Mouse (Mus musculus): Measurements from ENCODE around the gene Notch2. TPM values are rescaled to one million over a fixed set of nuclear protein-coding genes. Genes with fewer than 3 reads are reported as not detected.
"Not testable (repeated sequence)": the region's sequence is repeated elsewhere in the genome, so short reads cannot be mapped to it uniquely, and the experiment has no call there.

The Notch2 gene
- total RNA-seq, 2 experiments from 2014 or later, result 33.4 to 36.0 TPM

GRCm38 (mm10) chr3:98119338-98119737, 106.0 kb downstream of the Notch2 start:
- ATAC-seq (replicated peaks; ENCODE audit: low FRiP score, low TSS enrichment, poor library complexity, severe bottlenecking), result no peak

- no peak for ATAC-seq (replicated peaks; ENCODE audit: low FRiP score, low TSS enrichment, poor library complexity, severe bottlenecking)
Observed at GRCm38 (mm10) chr3:98120884-98121283, 107.6 kb downstream of the Notch2 start.

GRCm38 (mm10) chr3:98127775-98128174, 114.4 kb downstream of the Notch2 start:
- ATAC-seq (replicated peaks; ENCODE audit: low FRiP score, low TSS enrichment, poor library complexity, severe bottlenecking), result no peak

GRCm38 (mm10) chr3:98128716-98129115, 115.4 kb downstream of the Notch2 start:
- ATAC-seq (replicated peaks; ENCODE audit: low FRiP score, low TSS enrichment, poor library complexity, severe bottlenecking), result no peak

GRCm38 (mm10) chr3:98132140-98132539, 118.8 kb downstream of the Notch2 start:
- not testable (repeated sequence) for ATAC-seq (replicated peaks; ENCODE audit: low FRiP score, low TSS enrichment, poor library complexity, severe bottlenecking)

GRCm38 (mm10) chr3:98132636-98133035, 119.3 kb downstream of the Notch2 start:
- ATAC-seq (replicated peaks; ENCODE audit: low FRiP score, low TSS enrichment, poor library complexity, severe bottlenecking), result no peak

- ATAC-seq (replicated peaks; ENCODE audit: low FRiP score, low TSS enrichment, poor library complexity, severe bottlenecking), result no peak
Observed at GRCm38 (mm10) chr3:98141456-98141855, 128.1 kb downstream of the Notch2 start.

- no peak for ATAC-seq (replicated peaks; ENCODE audit: low FRiP score, low TSS enrichment, poor library complexity, severe bottlenecking)
Observed at GRCm38 (mm10) chr3:98142862-98143261, 129.5 kb downstream of the Notch2 start.

- ATAC-seq (replicated peaks; ENCODE audit: low FRiP score, low TSS enrichment, poor library complexity, severe bottlenecking), result 0 out of 2 replicates have a peak, but pooled peaks have one; percentile 24
Observed at GRCm38 (mm10) chr3:98145204-98145603, 131.9 kb downstream of the Notch2 start.

- no peak for ATAC-seq (replicated peaks; ENCODE audit: low FRiP score, low TSS enrichment, poor library complexity, severe bottlenecking)
Observed at GRCm38 (mm10) chr3:98146471-98147410, 133.4 kb downstream of the Notch2 start.

- no peak for ATAC-seq (replicated peaks; ENCODE audit: low FRiP score, low TSS enrichment, poor library complexity, severe bottlenecking)
Observed at GRCm38 (mm10) chr3:98147706-98148105, 134.4 kb downstream of the Notch2 start.

- ATAC-seq (replicated peaks; ENCODE audit: low FRiP score, low TSS enrichment, poor library complexity, severe bottlenecking), result no peak
Observed at GRCm38 (mm10) chr3:98149881-98150280, 136.6 kb downstream of the Notch2 start.

- no peak for ATAC-seq (replicated peaks; ENCODE audit: low FRiP score, low TSS enrichment, poor library complexity, severe bottlenecking)
Observed at GRCm38 (mm10) chr3:98151016-98151415, 137.7 kb downstream of the Notch2 start.

GRCm38 (mm10) chr3:98153460-98153859, 140.1 kb downstream of the Notch2 start:
- no peak for ATAC-seq (replicated peaks; ENCODE audit: low FRiP score, low TSS enrichment, poor library complexity, severe bottlenecking)

GRCm38 (mm10) chr3:98156158-98156557, 142.8 kb downstream of the Notch2 start:
- no peak for ATAC-seq (replicated peaks; ENCODE audit: low FRiP score, low TSS enrichment, poor library complexity, severe bottlenecking)

GRCm38 (mm10) chr3:98157073-98157472, 143.7 kb downstream of the Notch2 start:
- no peak for ATAC-seq (replicated peaks; ENCODE audit: low FRiP score, low TSS enrichment, poor library complexity, severe bottlenecking)

GRCm38 (mm10) chr3:98157585-98157984, 144.3 kb downstream of the Notch2 start:
- no peak for ATAC-seq (replicated peaks; ENCODE audit: low FRiP score, low TSS enrichment, poor library complexity, severe bottlenecking)

GRCm38 (mm10) chr3:98158646-98159045, 145.3 kb downstream of the Notch2 start:
- no peak for ATAC-seq (replicated peaks; ENCODE audit: low FRiP score, low TSS enrichment, poor library complexity, severe bottlenecking)

- ATAC-seq (replicated peaks; ENCODE audit: low FRiP score, low TSS enrichment, poor library complexity, severe bottlenecking), result peak; percentile 60
Observed at GRCm38 (mm10) chr3:98159289-98159688, 146.0 kb downstream of the Notch2 start.

GRCm38 (mm10) chr3:98160330-98160729, 147.0 kb downstream of the Notch2 start, which contains the start of gene Adam30:
TSS of gene Adam30 (plus strand) at chr3:98160630.
- no peak for ATAC-seq (replicated peaks; ENCODE audit: low FRiP score, low TSS enrichment, poor library complexity, severe bottlenecking)

- ATAC-seq (replicated peaks; ENCODE audit: low FRiP score, low TSS enrichment, poor library complexity, severe bottlenecking), result no peak
Observed at GRCm38 (mm10) chr3:98178340-98178739, 165.0 kb downstream of the Notch2 start.

Measured in megakaryocyte-erythroid progenitor cell, adult 5-6 weeks (primary cell).